ENCODE assay signal across 8 mouse cellular contexts in the genomic region with DNA sequence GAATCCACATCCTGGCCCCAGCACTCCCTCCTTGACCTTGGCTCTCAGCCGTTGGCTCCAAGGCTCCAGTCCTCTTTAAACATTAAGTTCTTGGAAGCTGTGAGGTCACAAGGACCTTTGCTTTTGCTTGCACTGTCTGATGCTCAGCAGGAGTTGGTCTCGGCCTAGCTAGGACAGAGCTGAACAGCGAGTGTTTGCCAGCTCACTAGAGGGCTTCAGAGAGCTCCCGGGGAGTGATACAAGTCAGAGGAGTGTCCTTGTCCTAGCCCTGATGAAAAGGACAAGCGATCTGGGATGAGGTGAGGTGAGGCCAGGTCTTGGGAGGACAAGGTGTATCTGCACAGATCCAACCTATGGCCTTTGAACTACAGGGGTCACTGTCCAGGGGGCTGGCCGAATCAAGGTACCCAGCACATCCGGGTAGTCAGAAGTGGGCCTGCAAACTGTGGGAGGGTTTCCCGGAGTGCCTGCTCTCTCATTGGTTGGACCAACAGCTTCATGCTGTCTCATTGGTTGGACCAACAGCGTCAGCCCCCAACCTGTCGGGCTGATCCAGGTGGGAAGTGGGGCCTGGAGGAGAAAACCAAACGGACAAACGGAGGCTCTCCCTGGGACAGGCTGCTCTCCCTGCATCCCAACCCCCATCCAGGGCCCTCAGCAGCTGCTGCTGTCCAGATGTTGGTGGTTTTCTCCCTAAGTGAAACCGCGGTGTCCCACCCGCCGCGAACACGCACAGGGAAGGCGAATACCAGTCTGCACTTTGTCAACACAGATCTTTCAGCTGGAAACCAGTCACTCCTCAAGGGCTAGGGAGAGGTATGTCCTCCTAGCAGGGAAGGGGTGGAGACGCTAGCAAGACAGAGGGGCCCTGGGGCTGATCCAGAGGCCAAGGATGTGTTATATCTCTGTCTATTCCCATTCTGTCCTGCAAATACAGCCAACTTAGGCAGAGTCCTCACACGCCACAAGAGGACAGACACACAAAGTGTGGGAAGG. TPM values are rescaled to one million over a fixed set of nuclear protein-coding genes. Genes with fewer than 3 reads are reported as not detected.
A peak's percentile ranks its signal among the peaks of the same experiment; 100 is the strongest.
DNase-seq lines count a peak whose midpoint lies in the region; ATAC-seq lines count a peak whose summit lies in the region.

No protein-coding gene starts in this region.

- 21% methylated on average over 21 of the region's 21 CpGs for WGBS in intestine, embryonic 15.5 days
- WGBS in liver, embryonic 15.5 days (ENCODE audit: insufficient replicate concordance): 26% methylated on average over 21 of the region's 21 CpGs
- 18% methylated on average over 21 of the region's 21 CpGs for WGBS in stomach, embryonic 14.5 days

- H3K4me1 ChIP-seq in intestine, embryonic 15.5 days (replicated peaks): peaks cover 12% of the 10 kb centered on the region; the same call in 1 of the 2 replicates
- peaks cover 5% of the 10 kb centered on the region; the same call in 1 of the 2 replicates for H3K4me1 ChIP-seq in liver, embryonic 15.5 days (replicated peaks)
- 0 out of 2 replicates have a peak, but pooled peaks cover 3% of the 10 kb centered on the region for H3K4me1 ChIP-seq in stomach, embryonic 14.5 days (ENCODE audit: control insufficient read depth, insufficient read depth, low read length)

- peak; percentile 30 for DNase-seq in right cerebral cortex, adult 18-20 months
- no peak for DNase-seq in right cerebral cortex, postnatal 4 days
- no peak for DNase-seq in layer of hippocampus, adult 18-20 months (ENCODE audit: low spot score in 2 of 2)
- no peak for DNase-seq in spleen, adult 12 weeks (ENCODE audit: low spot score)
- DNase-seq in cerebellum, postnatal 14 days: no peak

- H3K9me3 ChIP-seq in intestine, embryonic 15.5 days: no peaks in the 10 kb centered on the region
- H3K9me3 ChIP-seq in liver, embryonic 15.5 days (replicated peaks): no peaks in the 10 kb centered on the region
- H3K9me3 ChIP-seq in stomach, embryonic 14.5 days (ENCODE audit: control insufficient read depth, low read depth, low read length): no peaks in the 10 kb centered on the region

- peak; percentile 94 for ATAC-seq in intestine, embryonic 15.5 days
- peak; percentile 51; the same call in 1 of the 2 replicates for ATAC-seq in liver, embryonic 15.5 days (ENCODE audit: insufficient read depth)
- ATAC-seq in stomach, embryonic 14.5 days (ENCODE audit: insufficient number of reproducible peaks, insufficient read depth, low FRiP score, low read depth): peak; percentile 85

- no peak overlapping the region for H3K27ac ChIP-seq in intestine, embryonic 15.5 days
- H3K27ac ChIP-seq in liver, embryonic 15.5 days (replicated peaks): no peak overlapping the region
- no peak overlapping the region for H3K27ac ChIP-seq in stomach, embryonic 14.5 days (ENCODE audit: low read length)

- H3K4me3 ChIP-seq in intestine, embryonic 15.5 days (replicated peaks): peak overlapping the region; percentile 35
- H3K4me3 ChIP-seq in liver, embryonic 15.5 days (replicated peaks): peak overlapping the region; percentile 37
- peak overlapping the region; percentile 22 for H3K4me3 ChIP-seq in stomach, embryonic 14.5 days (ENCODE audit: low read depth, low read length)

- H3K27me3 ChIP-seq in intestine, embryonic 15.5 days (replicated peaks): no peaks in the 10 kb centered on the region
- peaks cover 11% of the 10 kb centered on the region for H3K27me3 ChIP-seq in liver, embryonic 15.5 days
- H3K27me3 ChIP-seq in stomach, embryonic 14.5 days (ENCODE audit: control insufficient read depth, insufficient read depth, low read length): no peaks in the 10 kb centered on the region

- peak overlapping the region; percentile 63 for H3K4me2 ChIP-seq in intestine, embryonic 15.5 days (replicated peaks)
- H3K4me2 ChIP-seq in liver, embryonic 15.5 days: peak overlapping the region; percentile 49
- peak overlapping the region; percentile 39 for H3K4me2 ChIP-seq in stomach, embryonic 14.5 days (replicated peaks; ENCODE audit: low read depth, low read length)

- no peaks in the 10 kb centered on the region for H3K36me3 ChIP-seq in intestine, embryonic 15.5 days
- no peaks in the 10 kb centered on the region for H3K36me3 ChIP-seq in liver, embryonic 15.5 days (replicated peaks)
- no peaks in the 10 kb centered on the region for H3K36me3 ChIP-seq in stomach, embryonic 14.5 days (ENCODE audit: control insufficient read depth, insufficient read depth, low read length)

- H3K9ac ChIP-seq in intestine, embryonic 15.5 days: peak overlapping the region; percentile 50
- H3K9ac ChIP-seq in liver, embryonic 15.5 days: no peak overlapping the region
- H3K9ac ChIP-seq in stomach, embryonic 14.5 days (replicated peaks; ENCODE audit: low read depth, low read length): no peak overlapping the region

RNA-seq across cellular contexts. Expression of a gene that starts 15.0 kb away (rescaled TPM):
- 24.8 and 27.0 TPM in 2 replicates for polyA plus RNA-seq in intestine, embryonic 15.5 days (2015; fragmentation: Nextera tagmentation; extraction: Ambion mirVana)
- polyA plus RNA-seq in liver, embryonic 15.5 days (2015; fragmentation: Nextera tagmentation; extraction: Ambion mirVana): 3.0 and 3.2 TPM in 2 replicates
- polyA plus RNA-seq in stomach, embryonic 14.5 days (2014; fragmentation: Nextera tagmentation; extraction: Ambion mirVana): 24.9 and 25.9 TPM in 2 replicates
- total RNA-seq in layer of hippocampus, adult 18-20 months (2021): 1 to 10 TPM; 2.5 to 2.9 TPM

RNA-seq across cellular contexts. Expression of a gene that starts 19.8 kb away (rescaled TPM):
- polyA plus RNA-seq in intestine, embryonic 15.5 days (2015; fragmentation: Nextera tagmentation; extraction: Ambion mirVana): 0.09 and 0.25 TPM in 2 replicates
- not detected in 2 replicates for polyA plus RNA-seq in liver, embryonic 15.5 days (2015; fragmentation: Nextera tagmentation; extraction: Ambion mirVana)
- polyA plus RNA-seq in stomach, embryonic 14.5 days (2014; fragmentation: Nextera tagmentation; extraction: Ambion mirVana): not detected in 2 replicates
- total RNA-seq in layer of hippocampus, adult 18-20 months (2021): not detected

RNA-seq across cellular contexts. Expression of a gene that starts 33.0 kb away (rescaled TPM):
- polyA plus RNA-seq in intestine, embryonic 15.5 days (2015; fragmentation: Nextera tagmentation; extraction: Ambion mirVana): 7.4 and 7.9 TPM in 2 replicates
- polyA plus RNA-seq in liver, embryonic 15.5 days (2015; fragmentation: Nextera tagmentation; extraction: Ambion mirVana): 3.3 and 3.5 TPM in 2 replicates
- polyA plus RNA-seq in stomach, embryonic 14.5 days (2014; fragmentation: Nextera tagmentation; extraction: Ambion mirVana): 6.2 and 8.5 TPM in 2 replicates
- total RNA-seq in layer of hippocampus, adult 18-20 months (2021): 10 to 100 TPM in 1 of 2 experiments, 1 to 10 TPM in 1; 8.7 to 10.9 TPM
